Mouse (Mus musculus) erythroblast, adult 5-6 weeks (primary cell): Measurements from ENCODE around the gene Rasgef1b. TPM values are rescaled to one million over a fixed set of nuclear protein-coding genes. Genes with fewer than 3 reads are reported as not detected.

ENCODE experiments used
- ATAC-seq: replicated peaks from 2 replicates; pipeline ENCODE4 v1.8.0; 2016; ENCODE audit warnings: moderate number of reproducible peaks, mild to moderate bottlenecking, moderate TSS enrichment, inconsistent platforms; ENCODE audit not compliant: poor library complexity, low FRiP score, severe bottlenecking
- total RNA-seq, 2 experiments: library from RNA; stranded (forward) in 1 of 2; stranded (reverse) in 1 of 2; fragments of 150-400 nt in 1 of 2; fragments of 200-764, 138-1000 nt in 1 of 2; gene quantifications; 2 replicates each; pipeline versions ENCODE4 v1.2.3 to v1.2.4; 2015 to 2017; ENCODE audit warnings: low replicate concordance in 2 of 2

Rasgef1b gene
- total RNA-seq, 2 experiments from 2014 or later: 1.3 TPM; not detected in 1

- no peak for ATAC-seq
Observed at GRCm38 (mm10) chr5:99422092-99422491, 306.8 kb downstream of the Rasgef1b start.

GRCm38 (mm10) chr5:99419872-99420271 lies 309.0 kb downstream of the Rasgef1b start:
- ATAC-seq: no peak

DNA sequence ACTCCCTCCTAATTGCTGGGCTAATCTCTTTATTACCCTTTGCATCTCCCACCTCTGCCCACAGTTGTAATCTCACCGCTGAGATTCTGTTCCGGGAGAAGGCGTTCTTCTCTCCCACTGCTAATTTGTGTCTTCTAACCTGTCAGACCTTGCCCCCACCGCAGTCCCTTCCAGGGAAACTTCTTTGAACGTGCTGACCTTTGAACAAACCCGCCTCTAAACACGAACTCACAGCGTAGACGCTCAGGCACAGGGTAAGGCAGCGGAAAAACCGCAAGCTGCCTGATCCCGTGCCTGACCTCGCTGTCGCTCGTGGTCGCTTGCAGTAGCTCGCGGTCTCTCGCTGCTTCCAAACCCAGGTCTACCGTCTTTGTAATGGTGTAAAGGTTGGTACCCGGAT lies 312.0 kb downstream of the Rasgef1b start:
- ATAC-seq: no peak

DNA sequence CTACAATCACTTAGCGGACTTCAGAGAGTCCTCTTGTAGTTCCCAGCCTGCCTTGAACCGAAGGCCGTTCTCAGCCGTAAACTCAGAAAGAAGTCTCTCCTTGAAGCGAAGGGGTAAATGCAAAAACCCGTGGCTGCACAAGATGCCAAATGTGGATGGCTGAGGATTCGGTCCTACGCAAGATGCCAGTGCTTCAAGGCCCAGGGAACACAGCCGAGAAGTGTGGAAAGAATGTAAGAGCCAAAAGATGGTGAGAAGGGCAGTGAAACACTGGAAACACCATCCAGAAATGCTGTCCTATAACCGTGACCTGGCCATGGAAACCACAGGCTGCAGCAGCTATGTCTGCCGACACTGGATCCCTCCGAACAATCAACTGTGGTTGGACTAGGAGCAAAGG lies 313.2 kb downstream of the Rasgef1b start:
- ATAC-seq: no peak

- no peak for ATAC-seq
Observed at GRCm38 (mm10) chr5:99415049-99415448, 313.8 kb downstream of the Rasgef1b start.

- ATAC-seq: no peak
Observed at GRCm38 (mm10) chr5:99414293-99414692, 314.6 kb downstream of the Rasgef1b start.

DNA sequence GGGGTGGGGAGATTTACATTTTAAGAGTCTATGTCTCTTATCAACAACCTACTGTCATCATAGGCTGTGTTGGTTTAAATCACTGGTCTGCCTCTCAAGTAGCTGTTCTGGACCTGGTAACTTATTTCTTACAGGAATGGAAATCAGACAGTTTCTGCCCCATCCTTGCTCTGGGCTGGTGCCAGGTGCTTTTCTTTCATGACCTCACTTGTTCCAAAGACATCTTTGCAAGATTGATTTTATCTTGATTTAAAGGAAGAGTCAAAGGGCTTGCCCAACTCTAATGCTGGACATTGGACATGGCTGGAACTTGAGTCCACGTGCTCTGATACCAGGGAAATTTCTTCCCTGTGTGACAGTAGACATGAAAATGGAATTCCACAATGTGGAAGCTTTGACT lies 315.0 kb downstream of the Rasgef1b start:
- ATAC-seq: no peak

- no peak for ATAC-seq
Observed at GRCm38 (mm10) chr5:99413391-99413790, 315.5 kb downstream of the Rasgef1b start.

DNA sequence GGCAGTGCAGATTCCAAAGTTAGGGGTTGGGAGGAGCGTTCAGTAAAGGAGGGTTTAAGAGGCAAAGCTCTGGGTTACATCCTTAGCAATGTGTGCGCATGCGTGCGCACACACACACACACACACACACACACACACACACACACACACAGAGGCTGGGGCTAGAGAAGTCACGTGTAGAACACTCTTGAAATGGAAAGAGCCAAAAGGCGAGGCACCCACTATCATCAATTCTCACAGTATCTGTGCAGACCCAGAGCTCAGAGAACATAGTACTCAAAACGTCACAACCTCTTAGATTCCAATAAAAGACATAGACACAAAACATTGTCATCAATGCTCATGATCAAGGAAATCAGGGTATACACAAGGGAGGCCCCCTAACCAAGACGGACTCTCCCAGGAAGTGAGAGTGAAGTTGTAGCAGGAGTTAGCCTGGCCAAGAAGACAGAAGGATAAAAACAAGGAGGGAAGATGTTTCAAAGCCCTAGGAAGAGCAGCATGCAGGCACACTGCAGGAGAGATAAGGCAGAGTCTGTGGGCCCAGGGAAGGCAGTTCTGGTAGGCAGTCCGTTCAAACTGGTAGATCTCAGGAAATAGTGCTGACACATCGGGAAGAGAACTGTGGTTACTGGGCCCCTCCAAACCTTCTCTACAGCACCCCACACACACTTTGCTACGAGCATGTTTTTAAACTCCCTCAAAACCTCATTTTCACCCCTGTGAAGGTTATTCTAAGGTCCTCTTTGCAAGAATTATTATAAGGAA lies 324.3 kb downstream of the Rasgef1b start:
- no peak for ATAC-seq

DNA sequence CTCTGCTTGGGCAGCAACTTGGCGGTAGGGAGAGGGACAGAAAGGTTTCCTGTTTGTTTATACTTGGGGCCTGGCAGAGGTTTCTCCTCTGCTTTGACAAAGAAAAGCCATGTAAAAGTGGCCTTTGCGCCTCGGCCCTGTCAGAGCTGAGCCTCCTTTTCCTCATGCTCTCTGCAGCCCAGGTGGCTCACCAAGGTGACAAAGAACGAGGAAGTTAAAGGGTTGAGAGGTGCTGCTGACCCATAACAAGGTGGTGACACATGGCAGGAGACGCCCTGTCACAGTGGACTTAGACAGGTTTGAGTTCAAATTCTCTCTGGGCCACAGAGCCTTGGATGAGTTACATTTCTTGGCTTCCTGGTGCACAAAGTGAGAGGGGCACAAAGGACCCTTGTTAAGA lies 325.5 kb downstream of the Rasgef1b start:
- no peak for ATAC-seq

DNA sequence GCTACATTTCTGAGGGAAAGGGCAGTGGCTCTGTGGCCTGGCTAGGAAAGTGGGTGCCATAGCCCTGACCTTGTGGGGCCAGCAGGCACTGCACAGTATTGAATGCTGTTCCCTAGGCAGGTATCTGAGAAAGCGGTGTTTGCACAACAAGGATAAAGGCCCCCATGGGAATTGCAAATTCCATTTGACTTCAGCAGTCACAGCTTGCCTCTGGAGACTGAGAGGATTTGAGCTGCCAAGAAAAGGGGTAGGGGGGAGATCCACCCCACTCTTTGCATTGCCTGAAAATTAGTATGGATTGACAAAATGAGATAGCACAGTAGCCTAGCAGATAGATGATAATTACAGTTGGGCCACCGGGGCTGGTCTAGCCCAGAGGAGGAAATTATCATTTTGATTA lies 326.1 kb downstream of the Rasgef1b start:
- ATAC-seq: no peak

DNA sequence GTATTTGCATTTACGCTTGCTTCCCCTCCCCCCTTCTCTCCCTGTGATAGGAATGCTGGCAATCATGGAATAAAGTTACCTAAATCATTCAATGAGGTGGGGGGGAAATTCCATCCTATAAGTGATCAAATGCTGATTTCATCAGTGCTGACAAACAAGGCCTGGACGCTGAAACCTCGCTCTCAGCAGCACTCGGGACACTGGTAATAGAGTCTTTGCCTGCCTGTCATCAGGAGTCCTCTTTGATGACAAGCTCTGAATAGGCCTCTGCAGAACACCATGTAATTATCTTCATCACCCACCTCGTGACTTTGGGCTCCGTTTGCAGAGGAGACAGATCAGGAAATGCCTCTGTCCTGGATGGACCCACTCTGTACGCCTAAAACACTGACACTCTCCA lies 326.6 kb downstream of the Rasgef1b start:
- no peak for ATAC-seq

GRCm38 (mm10) chr5:99399855-99400626 lies 328.8 kb downstream of the Rasgef1b start:
- ATAC-seq: no peak

GRCm38 (mm10) chr5:99398472-99399070 lies 330.3 kb downstream of the Rasgef1b start:
- no peak for ATAC-seq

DNA sequence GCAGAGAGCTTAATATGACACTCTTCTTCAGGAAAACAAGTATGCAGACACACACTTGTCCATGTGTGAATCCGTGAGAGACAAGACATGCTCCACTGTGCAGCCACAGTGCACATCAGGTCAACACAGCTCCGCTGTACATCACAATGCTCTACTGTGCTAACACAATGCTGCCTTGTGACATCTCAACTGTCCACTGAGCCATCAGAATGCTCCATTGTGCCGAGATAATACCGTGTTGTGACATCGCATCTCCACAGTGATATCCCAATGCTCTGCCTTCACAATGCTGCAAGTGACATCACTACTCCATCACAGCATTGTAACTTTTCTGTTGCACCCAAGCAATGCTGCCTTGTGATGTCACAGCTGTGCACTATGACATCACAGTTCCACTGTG lies 334.3 kb downstream of the Rasgef1b start:
- no peak for ATAC-seq

DNA sequence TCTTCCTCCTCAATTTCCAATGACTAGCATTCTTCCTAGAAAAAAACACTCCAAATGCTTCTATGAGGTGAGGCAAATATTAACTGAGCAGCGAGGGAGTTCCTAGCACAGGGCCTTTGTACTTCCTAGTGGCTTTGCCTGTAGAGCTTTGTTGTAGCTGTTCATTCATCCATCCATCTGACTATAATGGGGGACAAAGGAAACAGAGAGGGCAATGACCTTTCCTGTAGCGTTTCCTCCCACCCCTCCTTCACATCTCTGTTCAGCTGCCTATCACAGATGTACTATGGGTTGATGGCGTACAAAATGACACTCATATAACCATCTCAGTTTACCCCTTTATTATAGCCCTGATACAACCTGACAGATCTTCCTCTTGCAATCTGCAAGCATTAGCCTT lies 337.3 kb downstream of the Rasgef1b start:
- ATAC-seq: no peak

GRCm38 (mm10) chr5:99390776-99391175 lies 338.1 kb downstream of the Rasgef1b start:
- ATAC-seq: no peak

GRCm38 (mm10) chr5:99390314-99390713 lies 338.6 kb downstream of the Rasgef1b start:
- ATAC-seq: no peak

GRCm38 (mm10) chr5:99388585-99389250 lies 340.1 kb downstream of the Rasgef1b start:
- no peak for ATAC-seq

GRCm38 (mm10) chr5:99388131-99388530 lies 340.7 kb downstream of the Rasgef1b start:
- ATAC-seq: no peak
